Mouse (Mus musculus): Measurements from ENCODE around the gene Sez6.
A peak's percentile ranks its signal among the peaks of the same experiment; 100 is the strongest.

Gene Sez6

DNA sequence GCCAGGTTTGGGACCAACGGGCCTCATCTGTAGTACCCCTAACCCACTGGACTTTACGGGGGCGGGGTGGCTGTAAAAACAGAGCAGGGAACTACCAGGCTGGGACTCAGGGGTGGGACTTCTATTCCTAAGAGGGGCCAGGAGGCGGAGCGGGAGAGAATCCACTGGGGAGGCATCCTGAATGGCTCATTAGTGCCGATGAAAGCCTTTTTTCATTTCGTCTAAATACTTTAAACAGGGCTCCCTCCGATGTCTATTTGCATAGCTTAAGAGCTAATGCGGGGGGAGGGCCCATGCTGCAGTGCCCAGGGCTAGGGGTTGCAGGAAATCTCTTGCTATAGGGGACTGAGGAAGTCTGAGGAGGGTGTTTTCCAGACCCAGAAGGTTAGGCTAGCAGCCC is 17.3 kb downstream of the Sez6 start:
- no peak for DNase-seq (ENCODE audit: low spot score in 2 of 2)

DNA sequence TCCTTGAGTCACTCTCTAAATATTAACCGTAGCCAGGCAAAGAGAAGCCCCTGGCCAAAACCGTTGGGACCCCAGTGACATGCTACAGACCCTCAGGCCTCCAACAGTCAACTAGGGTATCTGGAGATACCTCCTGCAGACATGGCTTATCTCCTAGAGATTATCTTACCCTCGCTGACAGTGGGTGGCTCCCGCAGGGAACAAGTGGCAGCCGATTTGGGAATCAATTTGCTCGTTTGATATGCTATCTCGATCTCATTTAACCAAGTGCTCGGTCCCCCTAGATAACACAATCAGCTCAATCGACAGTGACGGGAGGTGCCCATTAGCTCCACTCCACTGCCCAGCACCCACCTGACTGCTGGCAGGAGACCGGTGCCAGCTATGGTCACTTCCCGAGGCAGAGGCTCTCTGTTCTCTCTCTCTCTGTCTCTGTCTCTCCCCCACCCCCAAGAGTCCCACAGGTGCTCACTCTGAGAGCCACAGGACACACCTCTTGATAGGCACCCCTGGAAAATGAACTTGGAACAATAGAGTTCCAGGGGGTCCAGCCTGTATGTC is 19.6 kb downstream of the Sez6 start:
- DNase-seq (ENCODE audit: low spot score in 2 of 2): no peak

DNA sequence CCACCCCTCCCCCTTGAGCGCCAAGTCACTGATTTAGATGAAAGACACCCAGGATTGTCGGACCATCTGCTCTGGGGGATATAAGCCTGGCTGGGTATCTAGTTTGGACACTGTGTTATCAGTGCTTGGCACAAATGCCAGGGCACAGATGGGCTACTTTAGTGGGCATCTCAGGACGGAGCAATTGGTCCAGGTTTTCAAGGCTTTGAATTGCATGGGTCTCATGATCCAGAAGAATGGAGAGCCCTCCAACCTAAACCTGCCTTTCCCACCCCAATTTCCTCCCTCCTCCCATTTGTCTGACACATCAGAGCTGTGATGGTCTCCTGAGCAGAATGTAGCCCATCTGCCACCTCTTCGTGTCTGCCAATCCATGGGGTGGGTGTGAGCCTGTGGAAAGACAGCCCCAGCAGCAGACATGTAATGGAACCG is 20.2 kb downstream of the Sez6 start:
- no peak for DNase-seq (ENCODE audit: low spot score in 2 of 2)

DNA sequence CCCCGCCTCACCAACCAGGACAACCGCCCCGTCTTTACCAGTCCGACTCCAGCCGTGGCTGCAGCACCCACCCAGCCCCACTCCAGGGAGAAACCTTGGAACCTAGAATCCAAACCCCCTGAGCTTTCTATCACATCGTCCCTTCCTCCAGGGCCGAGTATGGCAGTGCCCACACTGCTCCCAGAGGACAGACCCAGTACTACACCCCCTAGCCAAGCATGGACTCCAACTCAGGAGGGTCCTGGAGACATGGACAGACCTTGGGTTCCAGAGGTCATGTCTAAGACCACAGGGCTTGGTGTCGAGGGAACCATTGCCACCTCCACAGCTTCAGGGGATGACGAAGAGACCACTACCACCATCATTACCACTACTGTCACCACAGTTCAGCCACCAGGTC is 23.1 kb downstream of the Sez6 start:
- peak in 1 of 2 experiments; percentile 46 for DNase-seq (ENCODE audit: low spot score in 2 of 2)

DNA sequence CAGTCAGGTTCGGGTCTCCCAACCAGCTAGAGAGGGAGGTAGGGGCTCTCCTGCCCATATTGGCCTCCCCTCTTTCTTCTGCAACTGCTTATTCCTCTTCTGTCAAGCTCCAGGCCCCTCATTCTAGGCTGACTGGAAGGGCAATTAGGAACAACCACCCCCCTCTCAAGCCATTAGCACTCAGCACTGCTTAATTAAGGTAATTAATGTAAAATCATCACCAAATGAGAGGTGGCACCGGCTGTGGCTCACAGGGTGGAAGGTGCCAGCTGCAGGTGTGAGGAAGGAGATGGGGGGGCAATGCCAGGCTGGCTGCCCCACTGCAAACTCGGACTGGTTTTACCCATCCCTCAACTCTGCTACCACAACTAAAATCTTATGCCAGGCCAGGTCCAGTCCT is 25.8 kb downstream of the Sez6 start:
- DNase-seq (ENCODE audit: low spot score in 2 of 2): no peak

DNA sequence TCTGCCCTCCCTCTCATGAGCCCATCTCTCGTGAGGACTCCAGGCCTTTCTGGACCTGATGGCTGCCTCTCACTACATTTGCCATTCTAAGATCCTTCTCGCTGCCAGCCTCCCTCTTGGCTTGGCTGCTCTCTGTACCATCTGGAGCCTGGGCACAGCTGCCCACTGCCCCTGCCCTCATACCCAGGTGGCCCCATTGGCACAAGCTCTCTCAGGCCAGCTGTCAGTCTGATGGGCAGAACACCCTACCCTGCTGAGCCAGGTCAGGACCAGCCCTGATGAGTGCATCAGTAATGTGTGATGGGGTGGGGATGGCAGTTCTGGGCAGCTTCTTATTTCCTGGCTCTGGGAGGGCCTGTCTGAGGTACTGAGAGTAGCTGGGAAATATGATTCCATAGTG is 27.7 kb downstream of the Sez6 start:
- DNase-seq (ENCODE audit: low spot score in 2 of 2): no peak

DNA sequence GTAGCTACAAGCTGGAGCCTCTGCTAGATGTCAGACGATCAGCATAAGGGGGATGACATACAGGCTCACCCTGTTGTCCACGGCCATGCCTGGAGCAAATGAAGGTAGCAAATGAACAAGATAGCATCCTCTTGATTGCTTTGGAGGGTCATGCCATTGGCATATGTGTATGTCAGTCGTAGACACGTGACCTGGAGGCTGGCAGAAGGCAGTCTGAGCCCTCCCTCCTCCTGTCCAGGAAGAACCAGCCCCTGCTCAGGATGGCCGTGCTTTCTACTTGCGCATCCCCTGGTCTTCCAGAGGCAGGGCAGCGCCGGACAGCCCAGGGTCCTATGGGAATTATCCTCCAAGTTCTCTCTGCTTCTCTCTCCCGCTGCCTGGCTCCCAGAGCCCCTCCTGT is 28.3 kb downstream of the Sez6 start:
- DNase-seq (ENCODE audit: low spot score in 2 of 2): no peak

DNA sequence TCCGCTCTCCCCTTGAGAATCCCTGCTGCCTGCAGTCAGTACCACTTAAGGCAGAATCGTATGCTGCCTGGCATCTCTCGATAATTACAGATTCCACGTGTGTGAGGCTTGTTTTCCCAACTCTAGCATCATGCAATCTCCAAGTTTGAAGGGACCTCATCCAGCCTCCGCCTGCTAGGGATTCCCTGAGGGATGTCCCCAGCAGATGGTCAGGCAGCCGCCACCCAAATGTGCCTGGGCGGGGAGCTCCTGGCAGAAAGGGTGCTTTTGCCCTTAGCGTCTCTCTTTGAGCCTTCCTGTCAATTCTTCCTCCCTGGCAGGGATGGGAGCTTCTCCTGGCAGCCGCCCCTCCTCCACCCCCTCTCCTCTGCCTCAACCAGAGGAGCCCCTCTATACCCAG is 29.6 kb downstream of the Sez6 start:
- no peak for DNase-seq (ENCODE audit: low spot score in 2 of 2)

DNA sequence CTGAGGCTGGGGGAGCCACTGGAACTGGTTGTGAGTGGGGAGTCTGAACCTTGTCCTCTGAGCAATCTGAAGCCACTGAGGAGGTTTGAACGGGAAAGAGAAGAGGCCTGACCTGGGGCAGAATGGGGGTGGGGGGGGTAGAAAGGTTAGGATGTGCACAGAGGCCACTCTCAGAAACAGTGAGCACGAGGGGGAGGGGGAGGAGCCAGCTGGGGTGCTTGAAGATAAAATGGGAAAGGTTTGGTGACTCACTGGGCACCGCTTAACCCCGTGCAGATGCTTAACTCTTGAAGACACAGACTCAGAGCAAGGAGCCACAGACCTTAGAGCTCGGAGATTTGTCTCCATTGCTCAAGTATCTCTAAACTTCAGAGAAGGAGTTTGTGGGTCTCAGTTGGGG is 30.3 kb downstream of the Sez6 start:
- DNase-seq (ENCODE audit: low spot score in 2 of 2): no peak

DNA sequence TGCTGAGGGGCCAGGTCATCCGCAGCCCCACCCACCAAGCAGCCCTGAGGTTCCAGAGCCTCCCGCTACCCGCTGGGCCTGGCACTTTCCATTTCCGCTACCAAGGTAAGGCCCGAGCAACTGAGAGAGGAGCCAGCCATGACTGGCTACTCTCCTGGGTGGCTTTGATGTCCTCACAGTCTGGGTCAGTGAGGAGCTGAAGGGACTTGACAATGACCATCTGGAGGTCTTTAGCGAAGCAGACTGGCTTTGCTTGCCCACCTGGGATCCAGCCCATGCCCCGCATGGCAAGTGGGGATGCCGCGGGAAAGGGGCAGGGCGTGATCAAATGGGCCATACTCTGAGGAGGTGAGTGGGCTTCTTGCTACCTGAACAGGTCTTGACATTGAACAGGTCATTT is 32.3 kb downstream of the Sez6 start:
- DNase-seq (ENCODE audit: low spot score in 2 of 2): no peak

DNA sequence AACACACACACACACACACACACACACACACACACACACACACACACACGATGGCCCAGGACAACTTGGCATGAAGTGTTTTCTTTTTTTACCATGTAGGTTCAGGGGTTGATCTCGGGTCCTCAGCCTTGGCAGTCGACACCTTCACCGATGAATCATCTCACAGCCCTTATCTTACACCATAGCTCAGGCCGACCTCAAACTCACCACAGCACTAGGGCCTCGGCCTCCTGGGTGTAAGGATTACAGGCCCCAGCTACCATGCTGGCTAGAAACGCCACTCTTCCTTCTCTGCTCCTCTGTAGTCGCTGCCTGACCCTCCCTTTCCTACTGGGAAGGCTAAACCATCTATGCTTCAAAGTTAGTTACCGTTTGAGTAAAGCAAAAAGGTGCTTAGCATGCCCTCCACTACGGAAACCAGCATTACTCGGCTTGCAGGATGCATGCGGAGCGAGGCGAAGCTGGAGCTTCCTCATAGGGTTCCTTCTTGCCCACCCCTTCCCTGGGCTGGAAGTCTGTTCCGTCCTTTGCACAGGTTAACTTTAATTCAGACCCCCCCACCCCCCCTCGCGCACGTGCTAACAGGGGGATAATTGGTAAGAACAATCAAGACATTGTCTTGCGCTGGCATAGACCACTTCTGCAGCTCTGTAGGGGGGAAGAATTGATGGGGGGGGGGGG is 34.0 kb downstream of the Sez6 start:
- no peak for DNase-seq (ENCODE audit: low spot score in 2 of 2)

DNA sequence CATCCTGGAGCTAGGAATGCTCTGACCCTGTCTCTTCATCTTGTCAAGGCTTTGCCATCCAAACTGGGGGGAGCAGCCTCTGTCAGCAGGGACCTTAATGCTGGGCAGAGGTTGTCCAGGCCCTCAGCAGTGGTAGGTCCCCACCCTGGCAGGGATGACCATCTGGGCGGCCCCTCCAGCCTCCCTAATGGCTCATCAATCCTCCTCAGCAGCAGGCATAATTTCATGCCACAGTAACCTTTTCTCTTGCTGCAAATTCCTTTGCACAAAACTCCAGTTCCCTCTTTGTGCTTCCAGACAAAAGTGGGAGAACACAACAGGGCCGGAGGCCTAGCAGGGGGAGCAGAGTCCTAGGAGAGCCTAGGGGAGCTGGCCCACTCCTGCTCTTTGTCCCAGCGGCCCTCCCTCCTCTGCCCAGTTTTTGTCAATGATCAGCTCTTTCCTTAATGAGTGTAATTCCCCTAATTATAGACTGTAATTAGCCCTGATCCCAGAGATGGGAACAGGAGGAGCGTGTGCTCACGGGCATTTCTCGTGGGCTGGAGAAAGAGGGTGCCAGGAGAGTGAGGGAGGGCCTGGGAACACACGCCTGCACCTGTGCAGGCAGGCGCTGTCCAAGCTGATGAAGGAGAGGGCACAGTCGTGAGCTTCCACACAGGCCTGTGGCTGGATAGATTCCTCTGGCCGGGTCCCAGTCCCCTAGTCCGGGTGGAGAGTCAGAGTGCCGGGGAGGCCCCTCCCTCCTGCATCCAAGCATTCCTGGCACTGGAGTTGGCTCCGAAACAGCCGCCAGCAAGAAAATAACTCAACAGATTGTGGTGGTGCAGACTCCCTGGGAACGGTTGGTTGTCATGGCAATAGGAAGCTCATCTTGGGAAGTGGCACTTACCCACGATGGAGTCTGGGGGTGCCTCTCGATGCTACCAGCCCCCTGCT is 34.8 kb downstream of the Sez6 start:
- DNase-seq (ENCODE audit: low spot score in 2 of 2): no peak

DNA sequence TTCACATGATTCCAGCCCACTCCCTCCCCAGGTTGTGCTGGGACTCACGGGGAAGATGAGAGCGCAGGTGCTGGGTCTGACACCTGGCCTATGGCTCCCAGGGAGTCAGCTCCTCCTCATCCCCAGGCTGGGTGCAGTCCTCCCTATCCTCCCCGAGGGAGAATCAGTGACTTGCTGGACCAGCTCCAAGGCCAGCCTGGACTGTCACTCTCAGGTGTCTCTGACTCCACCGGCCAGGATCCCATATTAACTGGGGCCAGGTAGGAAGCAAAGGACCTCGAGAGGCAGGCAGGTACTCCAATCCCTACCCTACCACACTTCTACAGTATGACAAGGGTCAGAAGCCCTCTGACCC is 35.4 kb downstream of the Sez6 start:
- no peak for DNase-seq (ENCODE audit: low spot score in 2 of 2)

DNA sequence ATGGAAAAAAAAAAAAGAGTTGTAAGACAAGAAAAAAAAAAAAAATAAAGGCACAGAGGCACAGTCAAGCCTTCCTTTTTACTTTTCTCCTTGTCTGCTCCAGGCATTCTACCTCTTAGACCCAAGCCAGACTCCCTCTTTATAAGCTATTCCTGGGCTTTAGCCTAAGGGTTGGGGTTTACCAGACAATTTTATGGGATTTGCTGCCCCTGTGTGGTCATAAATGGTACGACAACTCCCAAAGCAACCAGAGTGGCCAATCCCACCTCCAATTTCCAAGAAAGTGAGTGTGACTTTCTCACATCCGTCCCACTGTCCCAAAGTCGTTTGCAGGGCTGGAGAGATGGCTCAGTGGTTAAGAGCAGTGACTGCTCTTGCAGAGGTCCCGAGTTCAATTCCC is 36.5 kb downstream of the Sez6 start:
- DNase-seq (ENCODE audit: low spot score in 2 of 2): peak; percentile 21 to 63

DNA sequence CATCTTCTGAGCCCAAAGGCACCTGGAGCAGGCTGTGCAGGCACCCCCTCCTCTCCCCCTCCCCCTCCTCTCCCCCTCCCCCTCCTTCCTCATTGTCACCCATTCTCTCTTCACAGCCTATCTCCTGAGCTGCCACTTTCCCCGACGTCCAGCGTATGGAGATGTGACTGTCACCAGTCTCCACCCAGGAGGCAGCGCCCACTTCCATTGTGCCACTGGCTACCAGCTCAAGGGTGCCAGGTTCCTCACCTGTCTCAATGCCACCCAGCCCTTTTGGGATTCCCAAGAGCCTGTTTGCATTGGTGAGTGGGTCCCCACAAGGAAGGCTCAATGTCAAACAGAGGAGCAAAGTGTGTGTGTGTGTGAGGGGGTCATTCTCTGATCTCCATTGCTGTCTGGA is 38.2 kb downstream of the Sez6 start:
- DNase-seq (ENCODE audit: low spot score in 2 of 2): no peak

DNA sequence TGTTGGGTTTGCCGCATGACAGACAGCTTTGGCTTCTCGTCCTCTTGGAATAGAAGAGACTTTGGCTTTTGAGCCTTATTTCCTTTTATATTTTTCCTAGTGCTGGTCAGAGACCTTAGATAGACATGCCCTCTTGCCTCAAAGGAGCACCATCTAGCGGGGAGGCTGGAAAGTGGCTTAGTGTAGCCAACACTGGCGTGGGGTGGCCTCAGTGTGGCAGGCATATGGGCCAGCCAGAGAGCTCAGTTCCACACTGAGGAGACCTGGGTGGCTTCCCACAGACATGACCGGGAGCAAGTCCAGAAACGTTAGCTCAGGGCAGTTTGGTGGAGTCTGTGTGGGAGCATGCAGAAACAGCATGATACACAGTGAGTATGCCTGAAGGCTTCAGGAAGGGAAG is 40.1 kb downstream of the Sez6 start:
- DNase-seq (ENCODE audit: low spot score in 2 of 2): no peak

DNA sequence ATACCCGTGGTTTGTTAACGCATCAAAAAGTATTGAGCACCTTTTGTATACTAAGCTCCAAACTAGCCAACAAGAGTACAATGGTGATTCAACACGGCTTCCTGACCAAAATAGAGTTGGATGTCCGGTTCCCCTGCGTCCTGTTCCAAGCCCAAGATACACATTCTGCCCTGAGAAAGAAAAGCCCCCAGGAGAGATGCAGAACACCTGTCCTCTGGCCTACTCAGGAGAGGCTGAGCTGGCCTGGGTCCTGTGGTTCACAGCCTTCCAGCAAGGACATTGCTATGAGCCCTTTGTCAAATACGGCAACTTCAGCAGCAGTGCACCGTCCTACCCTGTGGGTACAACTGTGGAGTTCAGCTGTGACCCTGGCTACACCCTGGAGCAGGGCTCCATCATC is 42.9 kb downstream of the Sez6 start:
- DNase-seq (ENCODE audit: low spot score in 2 of 2): no peak

DNA sequence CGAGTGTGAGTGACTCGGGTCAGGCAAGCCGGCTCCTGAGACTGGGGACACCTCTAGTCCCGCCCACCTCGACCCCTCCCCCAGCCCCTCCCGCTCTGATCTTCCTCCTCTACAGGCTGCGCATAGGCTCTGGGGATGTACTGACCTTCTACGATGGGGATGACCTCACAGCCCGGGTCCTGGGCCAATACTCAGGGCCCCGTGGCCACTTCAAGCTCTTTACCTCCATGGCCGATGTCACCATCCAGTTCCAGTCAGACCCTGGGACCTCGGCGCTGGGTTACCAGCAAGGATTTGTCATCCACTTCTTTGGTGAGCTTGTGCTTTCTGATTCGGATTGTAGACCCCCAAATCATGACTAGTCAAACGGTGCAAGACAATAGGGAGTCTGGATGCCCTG is 43.7 kb downstream of the Sez6 start:
- DNase-seq (ENCODE audit: low spot score in 2 of 2): no peak

DNA sequence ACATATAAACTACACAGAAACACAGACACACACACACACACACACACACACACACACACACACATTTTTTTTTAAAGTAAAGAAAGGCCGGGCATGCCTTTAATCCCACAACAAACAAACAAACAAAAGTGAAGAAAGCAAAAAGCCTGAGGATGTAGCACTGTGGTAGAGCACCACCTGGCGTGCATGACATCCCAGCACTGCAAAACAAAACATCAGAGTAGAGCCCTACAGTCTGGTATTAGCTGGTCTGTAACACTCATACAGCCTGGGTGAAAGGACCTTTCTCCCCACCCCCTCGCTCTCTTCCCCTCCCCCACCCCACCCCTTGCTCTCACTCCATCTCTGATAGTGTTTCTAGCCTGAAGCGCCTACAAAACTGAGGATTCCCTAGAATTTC is 45.3 kb downstream of the Sez6 start:
- no peak for DNase-seq (ENCODE audit: low spot score in 2 of 2)

DNA sequence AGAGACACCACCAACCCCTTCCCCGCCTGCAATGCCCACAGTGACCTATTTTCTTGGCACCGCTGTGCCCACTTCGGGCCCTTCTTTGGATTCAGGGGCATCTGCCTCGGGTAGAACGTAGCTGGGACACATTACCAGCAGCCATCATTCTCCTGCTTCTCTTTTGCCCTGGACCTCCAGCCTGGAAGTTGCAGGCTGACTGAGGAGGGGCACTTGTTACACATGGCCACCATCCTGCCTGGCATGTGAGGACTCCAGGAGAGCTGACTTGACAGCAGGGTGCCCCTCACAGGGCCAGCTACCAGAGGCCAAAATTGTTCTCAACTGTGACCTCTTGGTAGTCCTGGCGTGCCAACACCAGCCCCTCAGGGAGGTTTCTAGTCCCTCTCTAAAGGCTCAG is 47.6 kb downstream of the Sez6 start:
- no peak for DNase-seq (ENCODE audit: low spot score in 2 of 2)

DNA sequence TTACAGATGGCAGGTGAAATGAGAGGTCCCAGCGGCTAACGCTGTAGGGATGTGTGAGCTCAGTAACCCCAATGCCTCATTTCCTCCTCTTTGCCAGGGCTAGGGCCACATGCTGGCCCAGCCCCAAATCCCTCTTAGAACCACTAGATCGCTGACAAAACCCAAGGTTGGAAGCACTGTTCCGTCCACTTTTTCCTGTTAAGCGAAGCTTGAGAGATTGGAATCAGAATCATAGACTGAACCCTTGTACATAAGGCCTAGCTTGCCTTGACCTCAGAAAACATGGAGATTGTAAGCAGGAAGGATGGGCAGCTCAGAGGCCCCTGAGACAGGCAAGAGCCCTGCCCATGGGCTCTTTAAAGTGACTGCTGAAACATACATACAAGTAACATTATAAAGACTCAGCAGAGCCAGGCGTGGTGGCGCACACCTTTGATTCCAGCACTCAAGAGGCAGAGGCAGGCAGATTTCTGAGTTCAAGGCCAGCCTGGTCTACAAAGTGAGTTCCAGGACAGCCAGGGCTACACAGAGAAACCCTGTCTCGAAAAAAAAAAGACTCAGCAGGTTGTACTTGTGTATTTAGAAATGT is 48.7 kb downstream of the Sez6 start:
- no peak for DNase-seq (ENCODE audit: low spot score in 2 of 2)

DNA sequence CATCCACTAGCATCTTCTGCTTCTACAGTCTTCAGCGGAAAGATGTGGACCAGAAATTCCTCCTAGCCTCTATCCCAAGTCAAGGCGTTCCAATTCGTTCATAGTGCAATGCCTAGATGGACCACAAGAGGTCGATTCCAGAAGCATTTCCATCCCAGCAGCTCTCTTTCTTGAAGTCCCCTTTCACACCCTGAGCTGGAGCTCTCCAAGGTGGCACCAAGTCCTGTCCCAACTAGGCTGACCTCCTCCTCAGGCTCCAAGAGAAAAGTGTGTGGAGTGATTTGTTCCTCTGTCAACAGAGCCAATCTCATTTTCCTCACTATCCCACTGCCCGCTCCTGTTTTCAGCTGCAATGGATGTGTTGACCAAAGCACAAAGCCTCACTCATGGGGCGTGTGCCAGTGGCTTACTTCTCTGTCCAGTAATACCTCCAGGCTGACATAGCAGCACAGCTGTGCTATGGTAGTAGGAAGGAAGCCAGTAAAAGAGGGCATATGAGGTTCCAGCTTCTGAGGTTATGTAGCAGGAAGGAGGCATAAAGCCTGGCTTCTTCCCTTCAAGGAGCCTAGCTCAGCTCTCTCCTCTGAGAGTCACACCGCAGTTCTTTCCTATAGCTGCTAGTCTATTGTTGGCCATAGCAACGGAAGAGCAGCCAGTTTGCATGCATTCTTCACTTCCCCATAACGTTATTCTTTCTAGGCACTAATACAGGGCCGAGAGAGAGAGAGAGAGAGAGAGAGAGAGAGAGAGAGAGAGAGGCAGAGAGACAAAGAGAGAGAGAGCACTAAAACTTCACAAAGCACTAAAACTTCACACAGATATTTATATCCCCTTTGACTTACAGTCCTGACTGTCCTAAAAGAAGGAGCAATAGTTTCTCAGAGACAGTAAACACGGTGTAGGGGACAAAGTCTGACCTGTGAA is 49.9 kb downstream of the Sez6 start:
- peak; percentile 18 to 52 for DNase-seq (ENCODE audit: low spot score in 2 of 2)
